In genomic region chr2:143903376-143904045, GRCm38 (mm10) we compare ENCODE assay signal across 12 mouse cellular contexts. TPM values are rescaled to one million over a fixed set of nuclear protein-coding genes. Genes with fewer than 3 reads are reported as not detected.
DNase-seq lines count a peak whose midpoint lies in the region; ATAC-seq lines count a peak whose summit lies in the region.
"Had no signal": no experiment of that assay in that cellular context is flagged by ENCODE, and none has a peak within 500 bp of the region (broad histone marks: within the 10 kb centered on the region; RNA-seq: fewer than 3 reads in every experiment).

No protein-coding gene starts in this region.

- H3K27me3 ChIP-seq in heart, embryonic 13.5 days (replicated peaks), result no peaks in the 10 kb centered on the region
- H3K27me3 ChIP-seq in intestine, embryonic 15.5 days (replicated peaks), result no peaks in the 10 kb centered on the region
- H3K27me3 ChIP-seq: embryonic facial prominence, embryonic 15.5 days had no signal

- no peak for DNase-seq in heart, postnatal 4 days
- peak; percentile 33 for DNase-seq in urinary bladder, postnatal 25 days (ENCODE audit: low spot score)
- DNase-seq in urinary bladder, postnatal 4 days (ENCODE audit: low spot score in 2 of 2), result no peak
- DNase-seq in yolk sac, embryonic 10.5 days (ENCODE audit: low spot score), result peak; percentile 45
- no peak for DNase-seq in left cerebral cortex, postnatal 14 days (ENCODE audit: low spot score in 2 of 2)
- no peak for DNase-seq in thymus, postnatal 36 days
- DNase-seq: cerebellum, postnatal 14 days had no signal

- no peak overlapping the region for H3K4me2 ChIP-seq in heart, embryonic 13.5 days
- H3K4me2 ChIP-seq in intestine, embryonic 15.5 days (replicated peaks), result no peak overlapping the region; the same call in 1 of the 2 replicates
- H3K4me2 ChIP-seq: embryonic facial prominence, embryonic 15.5 days had no signal

- H3K4me1 ChIP-seq in heart, embryonic 13.5 days, result peaks cover 11% of the 10 kb centered on the region
- peaks cover 2% of the 10 kb centered on the region; the same call in 1 of the 2 replicates for H3K4me1 ChIP-seq in intestine, embryonic 15.5 days (replicated peaks)

- no peaks in the 10 kb centered on the region for H3K9me3 ChIP-seq in heart, embryonic 13.5 days
- no peaks in the 10 kb centered on the region for H3K9me3 ChIP-seq in intestine, embryonic 15.5 days
- H3K9me3 ChIP-seq: embryonic facial prominence, embryonic 15.5 days; G1E had no signal

- intact Hi-C loops in left cerebral cortex, postnatal 14 days (cut with DNase I), result no loop called here

- H3K9ac ChIP-seq in heart, embryonic 13.5 days, result no peak overlapping the region
- H3K9ac ChIP-seq in intestine, embryonic 15.5 days, result no peak overlapping the region
- H3K9ac ChIP-seq: embryonic facial prominence, embryonic 15.5 days had no signal

- H3K4me3 ChIP-seq in heart, embryonic 13.5 days, result no peak overlapping the region
- H3K4me3 ChIP-seq in intestine, embryonic 15.5 days (replicated peaks), result no peak overlapping the region
- H3K4me3 ChIP-seq: embryonic facial prominence, embryonic 15.5 days had no signal

- ATAC-seq in heart, embryonic 13.5 days (ENCODE audit: extremely low read depth, insufficient number of reproducible peaks, low FRiP score, low TSS enrichment), result no peak
- peak; percentile 88 for ATAC-seq in intestine, embryonic 15.5 days

- peak overlapping the region; percentile 32; the same call in 1 of the 2 replicates for H3K27ac ChIP-seq in heart, embryonic 13.5 days (replicated peaks)
- peak overlapping the region; percentile 79 for H3K27ac ChIP-seq in intestine, embryonic 15.5 days
- H3K27ac ChIP-seq: embryonic facial prominence, embryonic 15.5 days; macrophage had no signal

- 59% methylated on average over 9 of the region's 9 CpGs for WGBS in heart, embryonic 13.5 days
- 39% methylated on average over 9 of the region's 9 CpGs for WGBS in intestine, embryonic 15.5 days

- H3K36me3 ChIP-seq in heart, embryonic 13.5 days, result no peaks in the 10 kb centered on the region
- no peaks in the 10 kb centered on the region for H3K36me3 ChIP-seq in intestine, embryonic 15.5 days
- H3K36me3 ChIP-seq: embryonic facial prominence, embryonic 15.5 days; G1E had no signal

RNA-seq across cellular contexts. Expression of gene Dstn, which starts 11.6 kb away (rescaled TPM):
- 860 and 905 TPM in 2 replicates for polyA plus RNA-seq in heart, embryonic 13.5 days (2015; fragmentation: Nextera tagmentation; extraction: Ambion mirVana)
- 100 to 1,000 TPM; 708 to 736 TPM for total RNA-seq in heart, postnatal 4 days (2021)
- polyA plus RNA-seq in intestine, embryonic 15.5 days (2015; fragmentation: Nextera tagmentation; extraction: Ambion mirVana), result 674 and 711 TPM in 2 replicates
- total RNA-seq in left cerebral cortex, postnatal 14 days (2021), result 100 to 1,000 TPM; 213 to 219 TPM

RNA-seq across cellular contexts. Expression of gene Bfsp1, which starts 40.5 kb away (rescaled TPM):
- polyA plus RNA-seq in heart, embryonic 13.5 days (2015; fragmentation: Nextera tagmentation; extraction: Ambion mirVana), result 1.5 and 1.8 TPM in 2 replicates
- under 1 TPM; 0.98 to 0.99 TPM for total RNA-seq in heart, postnatal 4 days (2021)
- polyA plus RNA-seq in intestine, embryonic 15.5 days (2015; fragmentation: Nextera tagmentation; extraction: Ambion mirVana), result 4.2 and 4.3 TPM in 2 replicates
- 1 to 10 TPM; 1.4 to 1.8 TPM for total RNA-seq in left cerebral cortex, postnatal 14 days (2021)
- polyA plus RNA-seq: G1E had no signal

Comparison
In these comparisons a context has a peak if more than half of its experiments do, and no peak if none do; other contexts are left out.
1. DNase-seq: peak in urinary bladder, postnatal 25 days (single experiment) and yolk sac, embryonic 10.5 days (single experiment); none in heart, postnatal 4 days (single experiment), urinary bladder, postnatal 4 days (0 of 2), left cerebral cortex, postnatal 14 days (0 of 2) and thymus, postnatal 36 days (0 of 2).